Mouse (Mus musculus): ENCODE measurements at regions not wholly inside any gene's neighbourhood (a gene's known extent, or its start where the extent isn't known, plus 50 kb on each side); places are given as distances from the start of the nearest gene placed in this dataset.

- peak; percentile 60 for DNase-seq (ENCODE audit: low read depth)
Measured at GRCm38 (mm10) chr10:66935731-66936130, 160.2 kb upstream of the Jmjd1c start.

- DNase-seq (ENCODE audit: low read depth), result no peak
Measured at GRCm38 (mm10) chr10:66937116-66937515, 158.8 kb upstream of the Jmjd1c start.

- no peak for DNase-seq (ENCODE audit: low read depth)
Measured at GRCm38 (mm10) chr10:66940368-66940767, 155.6 kb upstream of the Jmjd1c start.

GRCm38 (mm10) chr10:66940922-66941321 is 155.0 kb upstream of the Jmjd1c start:
- no peak for DNase-seq (ENCODE audit: low read depth)

GRCm38 (mm10) chr10:66941974-66942373 is 154.0 kb upstream of the Jmjd1c start:
- DNase-seq (ENCODE audit: low read depth), result peak; percentile 58

GRCm38 (mm10) chr10:66943875-66944274 is 152.1 kb upstream of the Jmjd1c start:
- DNase-seq (ENCODE audit: low read depth), result peak; percentile 50

- peak; percentile 76 for DNase-seq (ENCODE audit: low read depth)
Measured at GRCm38 (mm10) chr10:66946161-66946560, 149.8 kb upstream of the Jmjd1c start.

- no peak for DNase-seq (ENCODE audit: low read depth)
Measured at GRCm38 (mm10) chr10:66948329-66948728, 147.6 kb upstream of the Jmjd1c start.

GRCm38 (mm10) chr10:66950441-66950840 is 145.5 kb upstream of the Jmjd1c start:
- DNase-seq (ENCODE audit: low read depth), result no peak

GRCm38 (mm10) chr10:66951231-66951822 is 144.6 kb upstream of the Jmjd1c start:
- DNase-seq (ENCODE audit: low read depth), result no peak

- DNase-seq (ENCODE audit: low read depth), result no peak
Measured at GRCm38 (mm10) chr10:66951935-66952334, 144.0 kb upstream of the Jmjd1c start.

- no peak for DNase-seq (ENCODE audit: low read depth)
Measured at GRCm38 (mm10) chr10:66953248-66953975, 142.5 kb upstream of the Jmjd1c start.

- no peak for DNase-seq (ENCODE audit: low read depth)
Measured at GRCm38 (mm10) chr10:66953976-66954505, 141.9 kb upstream of the Jmjd1c start.

- DNase-seq (ENCODE audit: low read depth), result no peak
Measured at GRCm38 (mm10) chr10:66955430-66955829, 140.5 kb upstream of the Jmjd1c start.

GRCm38 (mm10) chr10:66956619-66957018 is 139.3 kb upstream of the Jmjd1c start:
- no peak for DNase-seq (ENCODE audit: low read depth)

- no peak for DNase-seq (ENCODE audit: low read depth)
Measured at GRCm38 (mm10) chr10:66957373-66957772, 138.6 kb upstream of the Jmjd1c start.

All from NIH3T3 (cell line).